Mouse (Mus musculus): ENCODE results near the gene Clcf1. TPM values are rescaled to one million over a fixed set of nuclear protein-coding genes. Genes with fewer than 3 reads are reported as not detected.

The Clcf1 gene
- polyA plus RNA-seq, 1 experiment from 2014 or later: 6.8 TPM

- 22% methylated on average over 14 of the region's 14 CpGs for WGBS
- Histone ChIP-seq H3K4me1 (peaks cover 66% of the 10 kb centered on the region), H3K27me3 (no peaks in the 10 kb centered on the region), H3K9me3 (replicated peaks) (no peaks in the 10 kb centered on the region), H3K36me3 (peaks cover 11% of the 10 kb centered on the region; the same call in 1 of the 2 replicates), H3K9ac (peak overlapping the region; percentile 22; the same call in 1 of the 2 replicates), H3K4me2 (peak overlapping the region; percentile 38), H3K27ac (peak overlapping the region; percentile 66), H3K4me3 (replicated peaks) (no peak overlapping the region)
- peak; percentile 63 for ATAC-seq (replicated peaks; ENCODE audit: low FRiP score)
These were observed 7.1 kb downstream of the Clcf1 start for GRCm38 (mm10) chr19:4220957-4221743.

GRCm38 (mm10) chr19:4222165-4222564 is 8.1 kb downstream of the Clcf1 start:
- Histone ChIP-seq H3K4me2 (peak overlapping the region; percentile 38), H3K4me1 (peaks cover 56% of the 10 kb centered on the region), H3K27ac (peak overlapping the region; percentile 66), H3K9me3 (replicated peaks) (no peaks in the 10 kb centered on the region), H3K4me3 (replicated peaks) (no peak overlapping the region), H3K27me3 (no peaks in the 10 kb centered on the region; the same call in 1 of the 2 replicates), H3K9ac (no peak overlapping the region), H3K36me3 (peaks cover 11% of the 10 kb centered on the region; the same call in 1 of the 2 replicates)
- WGBS: 49% methylated on average over 11 of the region's 11 CpGs
- peak; percentile 52 for ATAC-seq (replicated peaks; ENCODE audit: low FRiP score)

GRCm38 (mm10) chr19:4226779-4227178 is 12.7 kb downstream of the Clcf1 start:
- Histone ChIP-seq H3K9me3 (replicated peaks) (no peaks in the 10 kb centered on the region), H3K27me3 (no peaks in the 10 kb centered on the region; the same call in 1 of the 2 replicates)
- ATAC-seq (replicated peaks; ENCODE audit: low FRiP score): no peak

GRCm38 (mm10) chr19:4227446-4227845 is 13.4 kb downstream of the Clcf1 start:
- no peak overlapping the region for H3K27ac ChIP-seq
- peaks cover 7% of the 10 kb centered on the region; the same call in 1 of the 2 replicates for H3K36me3 ChIP-seq
- H3K27me3 ChIP-seq: no peaks in the 10 kb centered on the region; the same call in 1 of the 2 replicates
- ATAC-seq (replicated peaks; ENCODE audit: low FRiP score): no peak
- H3K4me1 ChIP-seq: peaks cover 50% of the 10 kb centered on the region
- H3K4me3 ChIP-seq (replicated peaks): no peak overlapping the region
- no peak overlapping the region for H3K4me2 ChIP-seq
- no peak overlapping the region for H3K9ac ChIP-seq
- WGBS: 79% methylated on average over 5 of the region's 5 CpGs
- H3K9me3 ChIP-seq (replicated peaks): no peaks in the 10 kb centered on the region

More at GRCm38 (mm10) chr19:4226779-4227178, 12.7 kb downstream of the Clcf1 start:
- Histone ChIP-seq H3K4me3 (replicated peaks) (no peak overlapping the region), H3K4me2 (no peak overlapping the region), H3K36me3 (peaks cover 11% of the 10 kb centered on the region; the same call in 1 of the 2 replicates), H3K27ac (no peak overlapping the region), H3K9ac (no peak overlapping the region), H3K4me1 (peaks cover 50% of the 10 kb centered on the region)
- 87% methylated on average over 7 of the region's 7 CpGs for WGBS

- H3K9me3 ChIP-seq (replicated peaks): no peaks in the 10 kb centered on the region
- peak; percentile 26; the same call in 1 of the 2 replicates for ATAC-seq (replicated peaks; ENCODE audit: low FRiP score)
- WGBS: 17% methylated on average over 8 of the region's 8 CpGs
- peaks cover 50% of the 10 kb centered on the region for H3K4me1 ChIP-seq
- no peak overlapping the region for H3K4me2 ChIP-seq
- no peaks in the 10 kb centered on the region; the same call in 1 of the 2 replicates for H3K27me3 ChIP-seq
- H3K4me3 ChIP-seq (replicated peaks): no peak overlapping the region
- no peak overlapping the region for H3K9ac ChIP-seq
- H3K27ac ChIP-seq: no peak overlapping the region; the same call in 1 of the 2 replicates
- H3K36me3 ChIP-seq: peaks cover 2% of the 10 kb centered on the region; the same call in 1 of the 2 replicates
These were observed 14.0 kb downstream of the Clcf1 start for GRCm38 (mm10) chr19:4227894-4228678.

GRCm38 (mm10) chr19:4228891-4229290 is 14.9 kb downstream of the Clcf1 start:
- no peaks in the 10 kb centered on the region for H3K9me3 ChIP-seq (replicated peaks)
- WGBS: 78% methylated on average over 4 of the region's 4 CpGs
- H3K4me3 ChIP-seq (replicated peaks): no peak overlapping the region
- H3K36me3 ChIP-seq: no peaks in the 10 kb centered on the region
- no peak overlapping the region for H3K9ac ChIP-seq
- peaks cover 51% of the 10 kb centered on the region for H3K4me1 ChIP-seq
- ATAC-seq (replicated peaks; ENCODE audit: low FRiP score): no peak
- H3K4me2 ChIP-seq: no peak overlapping the region
- H3K27me3 ChIP-seq: no peaks in the 10 kb centered on the region; the same call in 1 of the 2 replicates
- H3K27ac ChIP-seq: no peak overlapping the region

- Histone ChIP-seq H3K4me3 (replicated peaks) (no peak overlapping the region), H3K4me1 (peaks cover 51% of the 10 kb centered on the region), H3K9me3 (replicated peaks) (no peaks in the 10 kb centered on the region), H3K9ac (no peak overlapping the region), H3K4me2 (0 out of 2 replicates have a peak overlapping the region, but pooled peaks have one; percentile 19), H3K36me3 (no peaks in the 10 kb centered on the region), H3K27ac (peak overlapping the region; percentile 95), H3K27me3 (no peaks in the 10 kb centered on the region; the same call in 1 of the 2 replicates)
- WGBS: 23% methylated on average over 9 of the region's 9 CpGs
- peak; percentile 34; the same call in 1 of the 2 replicates for ATAC-seq (replicated peaks; ENCODE audit: low FRiP score)
These were observed 15.5 kb downstream of the Clcf1 start for GRCm38 (mm10) chr19:4229451-4230076.

GRCm38 (mm10) chr19:4230415-4230814 is 16.4 kb downstream of the Clcf1 start:
- H3K9me3 ChIP-seq (replicated peaks): no peaks in the 10 kb centered on the region
- WGBS: 40% methylated on average over 8 of the region's 8 CpGs
- no peak overlapping the region for H3K4me2 ChIP-seq
- no peak overlapping the region for H3K9ac ChIP-seq
- H3K36me3 ChIP-seq: no peaks in the 10 kb centered on the region
- no peak overlapping the region for H3K4me3 ChIP-seq (replicated peaks)
- no peaks in the 10 kb centered on the region; the same call in 1 of the 2 replicates for H3K27me3 ChIP-seq
- no peak for ATAC-seq (replicated peaks; ENCODE audit: low FRiP score)
- peak overlapping the region; percentile 95 for H3K27ac ChIP-seq
- peaks cover 51% of the 10 kb centered on the region for H3K4me1 ChIP-seq

GRCm38 (mm10) chr19:4231253-4232185 is 17.5 kb downstream of the Clcf1 start, which contains the start of gene Pold4:
Gene Pold4, plus strand, starts transcription at chr19:4231899.
- peak within 1 kb of the TSS; percentile 53 for H3K4me3 ChIP-seq (replicated peaks)
- peak within 1 kb of the TSS; percentile 95 for H3K27ac ChIP-seq
- 10% methylated on average over 26 of the region's 26 CpGs for WGBS
- no peaks in the 10 kb centered on the region for H3K9me3 ChIP-seq (replicated peaks)
- peaks cover 51% of the 10 kb centered on the region for H3K4me1 ChIP-seq
- peak within 1 kb of the TSS; percentile 53 for H3K9ac ChIP-seq
- no peaks in the 10 kb centered on the region; the same call in 1 of the 2 replicates for H3K27me3 ChIP-seq
- H3K4me2 ChIP-seq: peak within 1 kb of the TSS; percentile 67
- no peaks in the 10 kb centered on the region for H3K36me3 ChIP-seq
- ATAC-seq (replicated peaks; ENCODE audit: low FRiP score): peak; percentile 82

- H3K9me3 ChIP-seq (replicated peaks): no peaks in the 10 kb centered on the region
- peak overlapping the region; percentile 67 for H3K4me2 ChIP-seq
- ATAC-seq (replicated peaks; ENCODE audit: low FRiP score): peak; percentile 8
- H3K36me3 ChIP-seq: no peaks in the 10 kb centered on the region
- H3K27me3 ChIP-seq: no peaks in the 10 kb centered on the region; the same call in 1 of the 2 replicates
- 37% methylated on average over 2 of the region's 2 CpGs for WGBS
- peaks cover 51% of the 10 kb centered on the region for H3K4me1 ChIP-seq
- peak overlapping the region; percentile 53 for H3K9ac ChIP-seq
- peak overlapping the region; percentile 95 for H3K27ac ChIP-seq
- H3K4me3 ChIP-seq (replicated peaks): peak overlapping the region; percentile 53
These were observed 18.1 kb downstream of the Clcf1 start for GRCm38 (mm10) chr19:4232186-4232572.

All from kidney, embryonic 15.5 days (tissue).